Mouse (Mus musculus) forebrain, embryonic 11.5 days (tissue): ENCODE data around the gene Gm5426. TPM values are rescaled to one million over a fixed set of nuclear protein-coding genes. Genes with fewer than 3 reads are reported as not detected.

Source experiments
- ATAC-seq: fragments of 200-750 bp; cut with Nextera tagmentation; replicated peaks from 2 replicates; pipeline ENCODE4 v1.8.0; 2017; ENCODE audit warnings: moderate TSS enrichment; ENCODE audit not compliant: low FRiP score
- DNase-seq: peaks from one replicate; pipeline ENCODE4 v3.0.0-alpha.2; 2017; ENCODE audit warnings: low spot score
- H3K27ac ChIP-seq: fragments of 300-500 bp; sonication (generic); 2 replicates; pipeline ENCODE4 v1.5.1; 2014; ENCODE audit warnings: low read depth, low read length
- H3K27me3 ChIP-seq: fragments of 300-500 bp; sonication (generic); 2 replicates; pipeline ENCODE4 v1.6.1; 2014; ENCODE audit warnings: mild to moderate bottlenecking, low read length, mixed read lengths; ENCODE audit not compliant: control insufficient read depth, insufficient read depth
- H3K36me3 ChIP-seq: fragments of 300-500 bp; sonication (generic); 2 replicates; pipeline ENCODE4 v1.6.1; 2014; ENCODE audit warnings: mild to moderate bottlenecking, low read length, moderate library complexity, mixed read lengths; ENCODE audit not compliant: control insufficient read depth, insufficient read depth
- H3K4me1 ChIP-seq: fragments of 300-500 bp; sonication (generic); replicated peaks from 2 replicates; pipeline ENCODE4 v1.6.1; 2014; ENCODE audit warnings: low read length, mixed read lengths; ENCODE audit not compliant: control insufficient read depth, insufficient read depth
- H3K4me2 ChIP-seq: fragments of 300-500 bp; sonication (generic); 2 replicates; pipeline ENCODE4 v1.6.1; 2014; ENCODE audit warnings: low read depth, mild to moderate bottlenecking, low read length, moderate library complexity, mixed read lengths; ENCODE audit not compliant: severe bottlenecking
- H3K4me3 ChIP-seq: fragments of 300-500 bp; sonication (generic); 2 replicates; pipeline ENCODE4 v1.5.1; 2014; ENCODE audit warnings: low read depth, low read length
- H3K9ac ChIP-seq: fragments of 300-500 bp; sonication (generic); 2 replicates; pipeline ENCODE4 v1.6.1; 2014; ENCODE audit warnings: low read length
- H3K9me3 ChIP-seq: fragments of 300-500 bp; sonication (generic); 2 replicates; pipeline ENCODE4 v1.6.1; 2016; ENCODE audit warnings: low read length, mixed read lengths; ENCODE audit not compliant: control insufficient read depth
- WGBS: fragments of 180-500 bp; shearing (Covaris S2); extraction: QIAGEN DNeasy Blood & Tissue Kit; methylation state at CpG from one replicate; pipeline ENCODE4 v1.1.7; 2014; 5-methylcytosine and 5-hydroxymethylcytosine counted together
- polyA plus RNA-seq: library from polyadenylated mRNA; unstranded; fragments of >200 nt; fragmentation: Nextera tagmentation; extraction: Ambion mirVana; gene quantifications from 2 replicates; pipeline ENCODE4 v1.2.1, GENCODE M21; 2014

The Gm5426 gene
- polyA plus RNA-seq, 1 experiment from 2014 or later: not detected

- Histone ChIP-seq H3K4me3 (no peak overlapping the region), H3K36me3 (no peaks in the 10 kb centered on the region), H3K27me3 (no peaks in the 10 kb centered on the region), H3K4me1 (no peaks in the 10 kb centered on the region), H3K4me2 (no peak overlapping the region), H3K9ac (no peak overlapping the region), H3K27ac (no peak overlapping the region), H3K9me3 (no peaks in the 10 kb centered on the region)
- ATAC-seq (no peak), DNase-seq (no peak)
- WGBS: 82% methylated on average over 10 of the region's 10 CpGs
Measured at GRCm38 (mm10) chr10:96173771-96174170, 37.4 kb downstream of the Gm5426 start.

GRCm38 (mm10) chr10:96176916-96177315, 40.5 kb downstream of the Gm5426 start:
- no peak overlapping the region for H3K9ac ChIP-seq
- H3K9me3 ChIP-seq: no peaks in the 10 kb centered on the region
- no peak overlapping the region for H3K27ac ChIP-seq
- DNase-seq (no peak), ATAC-seq (no peak)
- H3K27me3 ChIP-seq: no peaks in the 10 kb centered on the region
- H3K4me3 ChIP-seq: no peak overlapping the region
- H3K36me3 ChIP-seq: no peaks in the 10 kb centered on the region
- no peak overlapping the region for H3K4me2 ChIP-seq
- no peaks in the 10 kb centered on the region for H3K4me1 ChIP-seq
- WGBS: 89% methylated on average over 6 of the region's 6 CpGs

GRCm38 (mm10) chr10:96180554-96181397, 44.4 kb downstream of the Gm5426 start:
- no peaks in the 10 kb centered on the region for H3K27me3 ChIP-seq
- 86% methylated on average over 12 of the region's 12 CpGs for WGBS
- H3K27ac ChIP-seq: no peak overlapping the region
- no peak overlapping the region for H3K4me2 ChIP-seq
- DNase-seq (no peak), ATAC-seq (no peak)
- H3K4me3 ChIP-seq: no peak overlapping the region
- H3K9ac ChIP-seq: no peak overlapping the region
- no peaks in the 10 kb centered on the region for H3K9me3 ChIP-seq
- no peaks in the 10 kb centered on the region for H3K36me3 ChIP-seq
- H3K4me1 ChIP-seq: no peaks in the 10 kb centered on the region

GRCm38 (mm10) chr10:96181398-96181790, 45.0 kb downstream of the Gm5426 start:
- DNase-seq: no peak
- no peaks in the 10 kb centered on the region for H3K27me3 ChIP-seq
- no peaks in the 10 kb centered on the region for H3K9me3 ChIP-seq
- no peak overlapping the region for H3K27ac ChIP-seq
- no peak overlapping the region for H3K4me3 ChIP-seq
- H3K36me3 ChIP-seq: no peaks in the 10 kb centered on the region
- 78% methylated on average over 5 of the region's 5 CpGs for WGBS
- H3K9ac ChIP-seq: no peak overlapping the region
- H3K4me2 ChIP-seq: no peak overlapping the region
- no peak for ATAC-seq
- H3K4me1 ChIP-seq: no peaks in the 10 kb centered on the region

GRCm38 (mm10) chr10:96181883-96182628, 45.7 kb downstream of the Gm5426 start:
- H3K4me1 ChIP-seq: no peaks in the 10 kb centered on the region
- DNase-seq (no peak), ATAC-seq (no peak)
- WGBS: 82% methylated on average over 6 of the region's 6 CpGs
- no peak overlapping the region for H3K4me2 ChIP-seq
- no peak overlapping the region for H3K4me3 ChIP-seq
- H3K9me3 ChIP-seq: no peaks in the 10 kb centered on the region
- H3K9ac ChIP-seq: no peak overlapping the region
- no peak overlapping the region for H3K27ac ChIP-seq
- no peaks in the 10 kb centered on the region for H3K36me3 ChIP-seq
- H3K27me3 ChIP-seq: no peaks in the 10 kb centered on the region

- Histone ChIP-seq H3K36me3 (no peaks in the 10 kb centered on the region), H3K27ac (no peak overlapping the region), H3K27me3 (no peaks in the 10 kb centered on the region), H3K4me2 (no peak overlapping the region), H3K9me3 (no peaks in the 10 kb centered on the region), H3K4me1 (no peaks in the 10 kb centered on the region), H3K4me3 (no peak overlapping the region), H3K9ac (no peak overlapping the region)
- no peak for ATAC-seq
- WGBS: 85% methylated on average over 2 of the region's 2 CpGs
- no peak for DNase-seq
Measured at GRCm38 (mm10) chr10:96185026-96185425, 48.6 kb downstream of the Gm5426 start.

- Histone ChIP-seq H3K27me3 (no peaks in the 10 kb centered on the region), H3K9ac (no peak overlapping the region), H3K36me3 (no peaks in the 10 kb centered on the region), H3K27ac (no peak overlapping the region), H3K4me1 (no peaks in the 10 kb centered on the region), H3K9me3 (no peaks in the 10 kb centered on the region), H3K4me3 (no peak overlapping the region), H3K4me2 (no peak overlapping the region)
- ATAC-seq (no peak), DNase-seq (no peak)
- 91% methylated on average over 3 of the region's 3 CpGs for WGBS
Measured at GRCm38 (mm10) chr10:96185601-96186000, 49.2 kb downstream of the Gm5426 start.
